Mouse (Mus musculus): ENCODE data around the gene Rps10.

Rps10 gene

GRCm38 (mm10) chr17:27615388-27615787, 21.1 kb downstream of the Rps10 start:
- DNase-seq (ENCODE audit: extremely low read depth, insufficient read length, low spot score): no peak

GRCm38 (mm10) chr17:27613016-27613415, 23.5 kb downstream of the Rps10 start:
- no peak for DNase-seq (ENCODE audit: extremely low read depth, insufficient read length, low spot score)

GRCm38 (mm10) chr17:27611994-27612393, 24.5 kb downstream of the Rps10 start:
- no peak for DNase-seq (ENCODE audit: extremely low read depth, insufficient read length, low spot score)

- DNase-seq (ENCODE audit: extremely low read depth, insufficient read length, low spot score): no peak
Observed at GRCm38 (mm10) chr17:27611519-27611884, 25.0 kb downstream of the Rps10 start.

GRCm38 (mm10) chr17:27610679-27611518, 25.6 kb downstream of the Rps10 start:
- no peak for DNase-seq (ENCODE audit: extremely low read depth, insufficient read length, low spot score)

GRCm38 (mm10) chr17:27609576-27609975, 26.9 kb downstream of the Rps10 start:
- no peak for DNase-seq (ENCODE audit: extremely low read depth, insufficient read length, low spot score)

GRCm38 (mm10) chr17:27603522-27604234, 32.8 kb downstream of the Rps10 start:
- no peak for DNase-seq (ENCODE audit: extremely low read depth, insufficient read length, low spot score)

- DNase-seq (ENCODE audit: extremely low read depth, insufficient read length, low spot score): no peak
Observed at GRCm38 (mm10) chr17:27603036-27603435, 33.4 kb downstream of the Rps10 start.

- DNase-seq (ENCODE audit: extremely low read depth, insufficient read length, low spot score): no peak
Observed at GRCm38 (mm10) chr17:27600869-27601268, 35.6 kb downstream of the Rps10 start.

GRCm38 (mm10) chr17:27600286-27600685, 36.2 kb downstream of the Rps10 start:
- DNase-seq (ENCODE audit: extremely low read depth, insufficient read length, low spot score): no peak

- DNase-seq (ENCODE audit: extremely low read depth, insufficient read length, low spot score): no peak
Observed at GRCm38 (mm10) chr17:27596376-27597190, 39.9 kb downstream of the Rps10 start.

GRCm38 (mm10) chr17:27595659-27596375, 40.7 kb downstream of the Rps10 start:
- no peak for DNase-seq (ENCODE audit: extremely low read depth, insufficient read length, low spot score)

- no peak for DNase-seq (ENCODE audit: extremely low read depth, insufficient read length, low spot score)
Observed at GRCm38 (mm10) chr17:27592565-27592910, 43.9 kb downstream of the Rps10 start.

- DNase-seq (ENCODE audit: extremely low read depth, insufficient read length, low spot score): no peak
Observed at GRCm38 (mm10) chr17:27591826-27592564, 44.5 kb downstream of the Rps10 start.

GRCm38 (mm10) chr17:27588231-27588630, 48.2 kb downstream of the Rps10 start:
- DNase-seq (ENCODE audit: extremely low read depth, insufficient read length, low spot score): no peak

GRCm38 (mm10) chr17:27587252-27587651, 49.2 kb downstream of the Rps10 start:
- no peak for DNase-seq (ENCODE audit: extremely low read depth, insufficient read length, low spot score)

- DNase-seq (ENCODE audit: extremely low read depth, insufficient read length, low spot score): no peak
Observed at GRCm38 (mm10) chr17:27586661-27587060, 49.8 kb downstream of the Rps10 start.

- no peak for DNase-seq (ENCODE audit: extremely low read depth, insufficient read length, low spot score)
Observed at GRCm38 (mm10) chr17:27583185-27583894, 53.1 kb downstream of the Rps10 start.
